ENCODE assay signal across 1 mouse cellular context in the genomic region with DNA sequence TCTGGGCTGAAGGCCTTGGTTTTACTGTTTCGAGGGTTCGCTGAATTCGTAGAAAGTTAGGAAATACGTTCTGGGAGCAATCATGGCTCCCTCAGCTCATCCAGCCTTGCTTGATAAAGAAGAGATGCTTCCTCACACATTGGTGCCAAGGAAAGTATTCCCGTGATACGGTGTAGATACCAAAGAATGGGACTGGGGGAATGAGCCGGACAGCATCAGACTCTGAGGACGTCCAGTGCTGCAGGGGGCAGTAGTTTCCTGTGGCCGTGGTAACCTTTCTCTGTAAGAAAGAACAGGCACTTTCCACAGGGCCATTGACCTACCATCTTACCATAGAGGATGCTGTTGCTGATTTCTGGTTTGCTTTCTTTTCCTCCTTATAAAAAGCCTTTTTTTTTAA.
TF ChIP-seq lines count a peak whose summit lies in the region.

No protein-coding gene starts in this region.

TF ChIP-seq in MEL, 35 proteins besides CTCF, POLR2A, EP300 and RAD21 (continued from another document):
- no peak for TF ChIP-seq USF1 (IDR thresholded peaks at IDR 0.05; ENCODE audit: low read depth, low read length)
